Mouse (Mus musculus): ENCODE data around the gene Lpar3.

Lpar3 gene

DNA sequence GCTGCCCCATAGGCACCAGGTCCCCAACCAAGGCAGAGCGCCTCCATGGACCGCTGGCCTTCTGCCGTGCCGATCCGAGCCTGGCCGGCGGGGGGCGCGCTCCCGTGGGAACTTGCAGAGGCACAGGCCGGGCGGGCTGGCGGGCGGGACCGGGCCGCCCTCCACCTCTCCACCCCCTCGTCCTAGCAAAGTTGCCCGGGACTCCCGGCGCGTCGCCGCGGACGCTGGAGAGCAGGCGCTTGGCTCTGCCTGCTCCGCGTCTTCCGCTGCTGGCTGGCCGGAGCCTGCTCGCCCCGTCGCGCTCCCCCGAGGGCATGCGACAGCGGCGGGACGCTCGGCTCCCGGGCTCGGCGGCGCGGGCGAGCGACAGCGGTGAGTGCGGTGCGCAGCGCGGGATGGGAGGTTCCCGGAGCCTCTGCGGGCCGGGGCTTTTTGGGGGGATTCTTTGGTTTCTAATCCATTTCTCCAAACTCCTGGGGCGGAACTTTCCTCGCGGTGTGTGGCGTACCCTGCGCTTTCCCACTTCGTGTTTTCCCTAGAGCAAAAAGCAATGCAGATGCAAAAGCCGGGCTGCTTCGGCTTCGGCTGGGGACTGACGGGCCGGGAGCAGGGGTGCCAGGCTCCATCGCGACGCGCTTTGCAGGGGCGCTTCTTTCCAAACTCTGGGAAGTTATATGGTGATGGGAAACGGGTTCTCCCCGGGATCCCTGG lies at the start of gene Lpar3:
Gene Lpar3 (plus strand): TSS at position 188 of the 711 bp plus-strand sequence.
- DNase-seq (ENCODE audit: low read depth in 2 of 2, low spot score in 2 of 2), result no peak

- no peak for DNase-seq (ENCODE audit: low read depth in 2 of 2, low spot score in 2 of 2)
Measured at GRCm38 (mm10) chr3:146173030-146173429, 47.7 kb upstream of the Lpar3 start.

DNA sequence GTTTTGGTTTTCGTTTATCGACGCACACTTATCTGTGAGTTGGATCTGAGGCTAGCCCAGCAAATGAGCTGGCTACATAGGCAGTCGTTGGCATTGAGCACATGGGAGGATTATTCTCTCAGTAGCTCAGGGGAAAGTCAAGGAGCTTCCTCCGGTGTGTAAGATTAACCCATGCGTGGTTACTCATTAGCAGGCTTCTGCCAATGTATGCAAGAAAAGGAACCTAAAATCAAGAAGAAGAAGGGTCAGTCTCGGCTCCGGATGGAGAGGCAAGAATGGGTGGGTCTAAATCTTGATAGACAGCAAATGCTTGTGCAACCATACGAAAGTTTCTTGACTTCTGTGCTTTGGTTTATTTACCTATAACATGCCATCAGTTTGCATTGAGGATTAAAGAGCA lies 46.5 kb upstream of the Lpar3 start:
- no peak for DNase-seq (ENCODE audit: low read depth in 2 of 2, low spot score in 2 of 2)

GRCm38 (mm10) chr3:146177295-146177694 lies 43.5 kb upstream of the Lpar3 start:
- DNase-seq (ENCODE audit: low read depth in 2 of 2, low spot score in 2 of 2), result no peak

- DNase-seq (ENCODE audit: low read depth in 2 of 2, low spot score in 2 of 2), result peak; percentile 60 to 77
Measured at GRCm38 (mm10) chr3:146177748-146178582, 42.8 kb upstream of the Lpar3 start.

- no peak for DNase-seq (ENCODE audit: low read depth in 2 of 2, low spot score in 2 of 2)
Measured at GRCm38 (mm10) chr3:146180341-146180740, 40.4 kb upstream of the Lpar3 start.

DNA sequence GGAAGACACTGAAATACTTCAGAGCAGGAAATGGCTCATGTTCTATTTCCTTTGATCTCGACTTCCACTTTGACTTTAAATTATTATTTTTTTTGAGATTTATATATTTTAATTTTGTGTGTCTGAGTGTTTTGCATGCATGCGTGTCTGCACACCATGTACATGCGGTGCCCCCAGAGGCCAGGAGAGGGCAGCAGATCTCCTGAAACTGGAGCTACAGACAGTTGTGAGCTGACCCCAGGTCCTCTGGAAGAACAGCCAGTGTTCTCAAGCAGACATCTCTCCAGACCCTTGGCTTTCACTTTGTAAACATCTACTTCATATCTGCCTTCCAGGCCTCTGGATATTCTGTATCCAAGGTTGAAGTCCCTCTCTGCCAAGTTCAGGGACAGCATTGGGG lies 39.8 kb upstream of the Lpar3 start:
- DNase-seq (ENCODE audit: low read depth in 2 of 2, low spot score in 2 of 2), result peak in 1 of 2 experiments; percentile 51

- DNase-seq (ENCODE audit: low read depth in 2 of 2, low spot score in 2 of 2), result peak; percentile 26 to 35
Measured at GRCm38 (mm10) chr3:146184992-146185657, 35.6 kb upstream of the Lpar3 start.

DNA sequence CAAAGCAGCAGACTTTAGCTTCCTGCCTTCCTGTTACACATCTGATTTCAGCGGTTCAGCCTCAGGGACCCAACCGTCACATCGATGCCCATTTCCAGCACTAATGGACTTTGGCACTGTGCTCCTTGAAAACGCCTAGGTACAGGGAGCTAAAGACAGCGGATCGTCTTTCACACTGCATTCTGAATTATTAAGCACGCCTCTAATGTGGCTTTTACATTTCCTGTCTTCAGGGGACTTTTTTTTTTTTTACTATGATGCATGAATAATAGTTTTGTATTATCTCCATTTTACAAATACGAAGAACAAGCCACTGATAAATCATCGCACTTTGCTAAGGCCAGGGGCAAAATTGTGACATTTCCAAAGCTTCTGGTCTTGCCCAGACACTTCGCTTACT lies 34.7 kb upstream of the Lpar3 start:
- DNase-seq (ENCODE audit: low read depth in 2 of 2, low spot score in 2 of 2), result no peak

DNA sequence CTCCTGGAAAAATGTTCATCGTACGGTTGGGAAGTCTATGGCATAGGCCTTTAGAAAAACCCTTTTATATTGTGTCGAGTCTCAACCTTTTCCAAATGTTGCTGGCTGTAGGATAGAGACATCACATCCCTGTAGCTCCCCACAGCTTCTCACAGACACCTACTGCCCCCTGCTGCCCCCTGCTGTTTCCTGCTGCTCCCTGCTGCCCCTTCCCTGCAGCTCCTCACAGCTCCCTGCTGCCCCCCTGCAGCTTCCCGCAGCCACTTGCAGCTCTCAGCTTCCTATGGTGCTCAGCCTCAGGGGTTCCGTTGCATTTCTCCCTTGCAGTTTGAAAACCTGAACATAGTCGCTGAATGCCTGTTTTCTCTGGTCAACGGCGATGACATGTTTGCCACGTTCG lies 30.8 kb upstream of the Lpar3 start:
- DNase-seq (ENCODE audit: low read depth in 2 of 2, low spot score in 2 of 2), result no peak

GRCm38 (mm10) chr3:146192507-146192906 lies 28.3 kb upstream of the Lpar3 start:
- no peak for DNase-seq (ENCODE audit: low read depth in 2 of 2, low spot score in 2 of 2)

GRCm38 (mm10) chr3:146195153-146195552 lies 25.6 kb upstream of the Lpar3 start:
- no peak for DNase-seq (ENCODE audit: low read depth in 2 of 2, low spot score in 2 of 2)

DNA sequence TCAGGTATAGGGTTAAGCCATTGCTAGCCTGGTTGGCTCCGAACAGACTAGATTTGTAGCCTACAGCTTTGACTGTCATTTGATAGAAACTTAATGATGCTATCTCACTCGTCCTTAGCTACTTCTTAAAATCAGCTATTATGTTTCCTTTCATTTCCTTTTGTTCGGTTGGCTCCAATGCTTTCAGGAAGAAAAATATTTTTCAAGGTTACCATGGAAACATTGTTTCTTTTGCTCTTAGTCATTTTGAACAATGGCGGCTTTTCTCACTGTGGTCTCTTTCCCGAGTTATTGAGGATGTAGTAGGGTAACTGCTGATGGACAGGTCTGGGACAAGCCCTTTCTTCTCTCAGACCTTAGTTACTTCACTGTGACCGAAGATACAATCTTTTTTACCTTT lies 24.5 kb upstream of the Lpar3 start:
- no peak for DNase-seq (ENCODE audit: low read depth in 2 of 2, low spot score in 2 of 2)

DNA sequence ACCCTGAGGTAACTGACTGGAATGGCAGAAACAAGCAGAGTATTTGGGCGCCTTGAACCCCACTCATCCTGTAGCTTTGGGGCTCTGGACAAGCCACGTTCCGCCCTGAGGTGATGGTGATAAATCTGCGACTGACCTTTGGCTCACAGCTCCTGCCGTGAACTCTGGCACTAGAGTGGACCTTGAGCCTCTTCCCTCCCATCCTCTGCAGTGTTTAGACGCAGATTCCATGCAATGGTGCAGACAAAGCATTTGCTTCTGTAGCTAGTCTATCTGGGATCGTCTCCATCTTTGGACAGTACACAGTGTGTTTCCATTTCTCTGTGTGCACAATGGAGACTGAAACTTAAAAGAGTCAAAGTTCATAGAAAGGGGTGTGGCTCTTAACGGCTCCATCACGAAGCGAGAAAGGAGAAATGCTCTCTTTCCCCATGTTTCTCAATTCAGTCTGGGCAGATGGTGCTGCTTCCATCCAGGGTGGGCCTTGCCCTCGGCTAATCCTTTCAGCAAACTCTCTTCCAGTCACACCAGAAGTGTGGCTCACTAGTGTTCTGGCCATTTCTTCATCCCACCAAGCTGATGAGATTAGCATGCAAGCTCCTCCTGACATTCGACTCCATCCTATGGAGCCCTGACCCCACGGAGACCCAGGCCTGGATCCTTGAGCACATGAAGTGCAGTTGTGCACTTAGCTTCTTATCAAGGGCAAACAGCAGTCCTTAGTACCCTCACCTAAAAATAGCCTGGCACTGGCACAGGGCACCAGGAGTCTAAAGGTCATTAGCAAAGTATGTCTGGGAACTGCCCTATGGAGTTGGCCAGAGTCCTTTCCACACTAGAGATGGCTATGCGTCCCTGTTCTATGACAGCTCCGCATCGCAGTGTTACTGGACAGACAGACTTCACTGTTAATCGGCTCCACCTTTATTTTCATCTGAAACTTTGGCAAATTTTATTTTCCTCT lies 23.7 kb upstream of the Lpar3 start:
- no peak for DNase-seq (ENCODE audit: low read depth in 2 of 2, low spot score in 2 of 2)

- no peak for DNase-seq (ENCODE audit: low read depth in 2 of 2, low spot score in 2 of 2)
Measured at GRCm38 (mm10) chr3:146197785-146198184, 23.0 kb upstream of the Lpar3 start.

- DNase-seq (ENCODE audit: low read depth in 2 of 2, low spot score in 2 of 2), result no peak
Measured at GRCm38 (mm10) chr3:146198803-146199481, 21.8 kb upstream of the Lpar3 start.

- no peak for DNase-seq (ENCODE audit: low read depth in 2 of 2, low spot score in 2 of 2)
Measured at GRCm38 (mm10) chr3:146199486-146199885, 21.3 kb upstream of the Lpar3 start.

DNA sequence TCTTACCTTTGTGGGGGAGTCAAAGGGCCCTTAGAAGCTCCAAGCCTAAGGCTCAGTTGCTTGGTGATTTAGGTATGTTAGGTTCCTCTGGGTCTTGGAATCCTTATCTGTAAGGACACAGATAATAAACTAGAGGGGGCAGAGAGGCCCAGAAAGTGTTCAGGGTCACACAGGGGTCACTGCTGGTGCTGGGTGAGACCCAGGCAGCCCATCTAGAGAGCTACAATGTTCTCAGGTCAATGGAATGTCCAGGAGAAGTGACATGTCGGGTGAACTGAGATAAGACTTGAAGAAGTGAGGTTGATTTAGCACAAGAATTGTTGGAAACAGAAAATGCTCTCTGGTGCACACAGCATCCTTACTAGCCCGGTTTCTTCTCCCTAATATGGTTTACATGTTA lies 16.4 kb upstream of the Lpar3 start:
- DNase-seq (ENCODE audit: low read depth in 2 of 2, low spot score in 2 of 2), result no peak

GRCm38 (mm10) chr3:146205305-146205704 lies 15.5 kb upstream of the Lpar3 start:
- DNase-seq (ENCODE audit: low read depth in 2 of 2, low spot score in 2 of 2), result no peak

GRCm38 (mm10) chr3:146206635-146207034 lies 14.1 kb upstream of the Lpar3 start:
- no peak for DNase-seq (ENCODE audit: low read depth in 2 of 2, low spot score in 2 of 2)

All from CD8-positive naive resting alpha-beta T cell, adult 2 months (primary cell).